Mouse (Mus musculus): Measurements from ENCODE around the gene Ifnk.

Gene Ifnk

DNA sequence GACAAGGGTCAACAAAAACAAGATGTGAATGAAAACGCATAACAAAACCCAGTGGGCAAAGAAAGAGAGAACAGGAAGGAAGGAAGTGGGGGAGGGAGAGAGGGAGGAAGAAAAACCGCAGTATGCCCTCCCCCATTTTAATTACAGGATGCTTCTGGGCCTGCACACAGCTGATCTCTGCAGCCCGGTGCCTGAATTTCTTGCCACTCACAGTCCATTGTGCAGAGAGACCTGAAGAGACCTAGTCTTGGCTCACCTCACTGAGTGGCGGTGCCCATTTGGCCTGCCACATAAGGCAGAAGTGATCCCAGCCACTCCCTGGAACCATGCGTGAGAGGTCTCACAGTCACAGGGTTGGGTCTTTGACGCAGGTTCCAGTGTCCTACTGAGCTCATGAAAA lies 13.8 kb upstream of the Ifnk start:
- DNase-seq (ENCODE audit: inconsistent ontology term) = no peak

DNA sequence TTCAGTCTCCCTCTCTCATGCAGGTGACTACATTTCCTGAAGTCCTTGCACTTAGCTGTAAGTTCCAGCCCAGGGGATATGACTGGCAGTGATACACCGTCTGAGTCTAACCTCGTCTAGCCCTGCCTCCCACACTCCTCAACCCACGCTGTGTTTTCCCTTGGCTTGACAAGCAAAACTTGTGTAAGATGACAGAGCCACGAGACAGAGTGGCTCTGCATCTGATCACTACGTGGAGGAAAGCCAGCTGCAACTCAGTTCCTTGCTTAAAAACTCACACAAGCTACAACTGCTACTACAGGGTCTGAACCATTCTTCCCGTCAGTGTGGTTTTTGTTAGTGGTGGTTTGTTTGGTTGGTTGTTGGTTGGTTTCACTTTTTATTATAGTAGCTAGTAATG lies 11.5 kb upstream of the Ifnk start:
- DNase-seq (ENCODE audit: inconsistent ontology term) = no peak

GRCm38 (mm10) chr4:35143472-35144102 lies 8.3 kb upstream of the Ifnk start:
- DNase-seq (ENCODE audit: inconsistent ontology term) = no peak

DNA sequence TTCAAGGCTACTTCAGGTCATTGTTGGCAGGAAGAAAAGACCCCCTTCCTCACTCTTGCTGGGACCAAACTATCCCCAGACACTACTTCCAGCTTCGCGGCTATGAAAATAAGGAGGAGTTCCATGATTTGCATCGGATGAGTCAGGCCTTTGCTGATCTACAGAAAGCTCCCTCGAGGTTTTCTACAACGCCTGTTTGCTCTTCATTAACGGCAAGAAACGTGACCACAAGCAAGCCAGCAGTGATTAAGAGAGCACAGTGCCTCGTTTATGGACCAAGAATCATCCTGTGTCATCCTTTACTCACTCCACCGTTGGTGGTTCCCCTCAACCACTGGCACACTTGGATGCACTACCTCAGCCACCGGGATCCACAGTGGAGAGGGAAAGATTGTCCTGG lies 6.1 kb upstream of the Ifnk start:
- DNase-seq (ENCODE audit: inconsistent ontology term) = no peak

GRCm38 (mm10) chr4:35146597-35146996 lies 5.3 kb upstream of the Ifnk start:
- DNase-seq (ENCODE audit: inconsistent ontology term) = no peak

DNA sequence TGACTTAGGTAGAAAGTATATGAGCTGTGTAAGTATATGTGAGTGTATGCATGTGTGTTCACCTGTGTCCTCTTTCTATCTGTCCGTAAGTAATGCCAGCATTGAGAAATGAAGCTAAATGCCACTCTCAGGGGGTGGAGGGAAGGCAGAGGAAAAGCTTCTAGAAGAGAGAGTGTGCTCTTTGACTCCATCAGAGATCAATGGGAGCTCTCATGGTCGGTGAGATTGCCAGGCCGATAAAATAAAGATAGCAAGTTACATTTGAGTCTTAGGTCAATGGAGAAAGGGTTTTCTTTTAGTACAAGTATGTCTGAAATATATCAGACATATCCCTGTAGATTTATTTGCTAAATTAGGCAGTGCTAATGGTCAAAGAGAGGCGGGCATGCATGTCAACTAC lies 3.5 kb upstream of the Ifnk start:
- DNase-seq (ENCODE audit: inconsistent ontology term) = no peak

DNA sequence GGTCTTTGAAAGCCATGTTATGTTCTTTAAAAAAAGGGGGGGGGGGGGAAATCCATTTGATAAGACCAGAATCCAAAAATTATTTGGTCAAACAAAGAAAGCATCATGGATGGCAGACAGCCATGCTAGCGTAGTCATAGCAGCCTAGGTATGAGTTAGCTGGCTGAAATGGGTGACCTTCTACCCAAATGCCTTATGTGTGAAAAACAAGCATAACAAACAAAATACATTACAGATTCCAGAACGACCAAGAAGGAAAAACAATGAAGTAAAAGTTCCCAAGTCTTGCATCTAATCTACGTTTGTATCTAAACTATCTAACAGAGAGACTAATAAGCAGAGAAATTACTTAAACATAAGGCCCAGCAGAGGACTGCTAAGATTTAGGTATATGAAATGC lies 1.1 kb upstream of the Ifnk start:
- DNase-seq (ENCODE audit: inconsistent ontology term) = no peak

GRCm38 (mm10) chr4:35154051-35154450 lies 2.2 kb downstream of the Ifnk start:
- no peak for DNase-seq (ENCODE audit: inconsistent ontology term)

- peak; percentile 35 for DNase-seq (ENCODE audit: inconsistent ontology term)
These were observed 3.5 kb downstream of the Ifnk start for GRCm38 (mm10) chr4:35155132-35155922.

DNA sequence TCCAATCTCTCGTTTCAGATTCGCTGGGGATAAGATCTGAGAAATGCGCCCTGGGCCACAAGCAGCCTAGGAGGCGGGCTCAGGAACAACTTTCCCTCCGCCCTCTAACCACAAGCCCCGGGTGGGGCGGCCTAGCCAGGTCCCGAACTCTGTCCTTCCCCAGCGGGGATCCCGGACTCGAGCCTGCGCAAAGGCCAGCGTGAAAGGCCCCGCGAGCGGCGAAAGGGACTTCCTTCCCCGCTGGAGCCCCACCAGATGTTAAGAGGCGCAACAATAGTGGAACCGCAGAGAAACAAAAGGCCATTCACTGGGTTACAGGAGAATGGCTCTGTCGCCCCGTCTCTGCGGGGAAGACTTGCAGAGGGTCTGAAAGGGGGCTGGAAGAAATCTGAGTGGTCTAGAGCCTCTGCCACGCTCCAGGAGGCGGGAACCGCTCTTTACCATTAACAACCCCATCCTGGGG lies 4.3 kb downstream of the Ifnk start:
- peak; percentile 86 for DNase-seq (ENCODE audit: inconsistent ontology term)

DNA sequence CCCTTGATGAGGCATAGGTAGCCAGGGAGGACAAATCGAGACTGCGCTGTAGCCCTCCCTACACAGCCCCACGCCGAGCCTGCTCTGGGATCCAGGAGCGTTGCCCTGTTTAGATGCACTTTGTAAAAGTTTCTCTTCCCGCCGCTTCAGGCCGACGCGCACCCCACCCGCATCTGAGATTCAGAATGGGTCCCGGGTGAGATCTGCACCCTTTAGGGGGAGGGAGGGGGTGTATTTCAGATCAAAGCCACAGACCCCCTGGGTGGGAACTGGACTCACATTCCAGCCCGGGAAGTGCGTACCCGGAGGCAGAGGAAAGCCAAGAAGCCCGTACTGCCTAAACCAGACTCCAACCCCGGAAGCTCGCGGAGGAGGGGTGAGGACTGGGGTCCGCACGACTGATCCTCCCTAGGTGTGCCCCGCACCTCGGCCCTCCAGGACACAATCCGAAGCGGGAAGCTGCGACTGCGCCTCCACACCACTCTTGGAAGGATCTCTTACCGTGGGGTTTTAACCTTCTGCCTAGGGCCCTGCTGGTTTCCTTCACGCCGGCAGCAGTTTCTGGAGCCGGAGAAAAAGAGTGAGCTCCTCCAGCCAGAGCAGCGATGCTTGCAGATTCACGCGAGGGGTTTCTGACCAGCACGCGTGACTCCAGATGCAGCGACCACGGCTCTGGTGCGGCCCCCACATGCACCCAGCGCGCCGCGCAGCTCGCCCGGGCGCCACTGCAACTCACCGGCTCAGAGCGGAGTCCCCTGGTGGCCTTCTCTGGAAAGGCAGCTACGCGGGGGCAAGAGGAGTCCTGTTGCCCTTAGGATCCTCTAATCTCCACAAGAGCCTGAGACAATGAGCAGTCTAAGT lies 5.1 kb downstream of the Ifnk start, which contains the start of gene Mob3b:
Gene Mob3b (minus strand): TSS at position 734 of the 861 bp plus-strand sequence.
- peak; percentile 86 for DNase-seq (ENCODE audit: inconsistent ontology term)

- DNase-seq (ENCODE audit: inconsistent ontology term) = no peak
These were observed 6.0 kb downstream of the Ifnk start for GRCm38 (mm10) chr4:35157815-35158214.

DNA sequence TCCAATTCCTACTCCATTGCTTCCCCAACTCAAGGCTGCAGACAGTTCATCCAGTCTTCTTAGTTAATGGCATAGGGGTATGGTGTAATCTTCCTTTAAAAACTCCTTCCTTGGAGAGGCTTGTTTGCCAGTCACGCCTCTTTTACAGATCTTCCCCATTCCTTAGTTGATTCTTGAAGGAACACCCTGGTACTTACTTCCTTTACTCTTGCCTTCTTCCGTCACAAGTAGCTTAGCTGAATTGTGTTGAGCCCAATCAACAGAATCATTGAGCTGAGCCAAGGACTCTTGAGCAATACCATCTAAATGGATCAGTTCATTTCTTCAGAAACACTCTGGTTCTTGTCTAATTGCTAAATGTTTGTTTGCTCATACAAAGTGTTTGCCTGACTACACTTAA lies 13.4 kb downstream of the Ifnk start:
- DNase-seq (ENCODE audit: inconsistent ontology term) = no peak

DNA sequence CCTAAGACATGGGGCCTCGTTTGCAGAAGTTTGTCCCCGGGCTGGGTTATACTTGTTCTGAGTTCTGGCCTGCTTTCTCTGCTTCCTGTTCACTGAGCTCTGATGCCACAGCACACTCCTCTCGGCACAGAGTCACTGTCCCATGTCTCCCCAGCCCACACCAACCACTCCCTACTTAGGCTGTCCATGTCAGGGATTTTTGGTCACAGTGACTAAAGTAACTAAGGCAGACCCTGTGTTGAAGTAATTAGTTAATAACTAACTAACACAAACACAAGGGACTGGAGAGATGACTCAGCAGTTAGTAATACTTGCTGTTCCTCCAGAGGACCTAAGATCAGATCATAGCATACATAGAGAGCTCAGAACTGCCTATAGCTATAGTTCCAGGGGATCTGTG lies 14.1 kb downstream of the Ifnk start:
- no peak for DNase-seq (ENCODE audit: inconsistent ontology term)

GRCm38 (mm10) chr4:35167855-35168254 lies 16.0 kb downstream of the Ifnk start:
- no peak for DNase-seq (ENCODE audit: inconsistent ontology term)

GRCm38 (mm10) chr4:35169571-35170125 lies 17.8 kb downstream of the Ifnk start:
- DNase-seq (ENCODE audit: inconsistent ontology term) = peak; percentile 48

- DNase-seq (ENCODE audit: inconsistent ontology term) = no peak
These were observed 20.6 kb downstream of the Ifnk start for GRCm38 (mm10) chr4:35172471-35172870.

GRCm38 (mm10) chr4:35173551-35173950 lies 21.7 kb downstream of the Ifnk start:
- no peak for DNase-seq (ENCODE audit: inconsistent ontology term)

DNA sequence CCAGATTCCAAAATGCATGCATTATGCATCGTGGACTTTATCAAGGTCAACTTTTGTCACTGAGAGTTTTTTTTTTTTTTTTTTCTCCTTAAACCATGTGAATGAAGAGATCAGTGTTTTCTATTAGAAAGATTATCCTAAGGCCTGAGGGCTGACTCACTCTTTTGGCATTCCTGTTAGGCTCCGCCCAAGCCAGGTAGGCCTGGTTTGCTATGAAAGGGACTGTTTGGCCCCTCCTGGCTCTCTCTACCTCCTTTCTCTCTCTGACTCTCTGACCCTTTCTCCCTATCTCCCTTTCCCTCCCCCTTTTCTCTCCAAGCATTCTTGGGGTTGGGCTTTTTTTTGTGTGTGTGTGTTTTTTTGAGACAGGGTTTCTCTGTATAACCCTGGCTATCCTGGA lies 23.7 kb downstream of the Ifnk start:
- DNase-seq (ENCODE audit: inconsistent ontology term) = no peak

DNA sequence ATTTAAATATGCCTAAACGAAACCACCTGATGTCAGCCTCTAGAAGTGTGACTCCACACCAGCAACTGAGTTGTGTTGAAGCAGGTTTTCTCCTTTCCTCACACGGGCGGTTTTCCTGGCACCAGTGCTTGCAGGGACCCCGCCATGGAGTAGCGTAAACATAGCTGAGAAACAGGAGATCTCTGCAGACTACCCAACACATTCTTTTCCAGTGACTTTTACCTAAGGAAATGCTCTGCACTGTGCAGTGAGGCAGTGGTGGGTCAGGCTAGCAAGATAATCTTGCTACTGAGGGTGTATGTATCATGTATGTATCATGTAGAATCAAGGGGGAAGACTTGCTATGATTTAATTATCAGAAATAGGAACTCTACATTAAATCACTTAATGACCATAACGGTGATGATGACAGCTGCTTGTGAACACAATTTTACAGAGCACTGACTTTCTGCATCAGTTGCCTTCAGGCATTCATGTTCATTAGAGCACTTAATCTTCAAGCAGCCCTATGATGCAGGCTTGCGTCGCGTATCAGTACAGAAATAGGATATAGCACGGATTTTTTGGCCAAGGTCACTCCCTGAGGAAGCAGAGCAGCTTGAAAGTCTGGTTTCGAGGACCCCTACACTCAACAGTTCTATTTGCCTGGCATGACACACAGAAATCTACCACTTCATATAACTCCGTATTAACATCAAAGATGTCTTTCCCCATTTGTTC lies 26.2 kb downstream of the Ifnk start:
- peak; percentile 80 for DNase-seq (ENCODE audit: inconsistent ontology term)

DNA sequence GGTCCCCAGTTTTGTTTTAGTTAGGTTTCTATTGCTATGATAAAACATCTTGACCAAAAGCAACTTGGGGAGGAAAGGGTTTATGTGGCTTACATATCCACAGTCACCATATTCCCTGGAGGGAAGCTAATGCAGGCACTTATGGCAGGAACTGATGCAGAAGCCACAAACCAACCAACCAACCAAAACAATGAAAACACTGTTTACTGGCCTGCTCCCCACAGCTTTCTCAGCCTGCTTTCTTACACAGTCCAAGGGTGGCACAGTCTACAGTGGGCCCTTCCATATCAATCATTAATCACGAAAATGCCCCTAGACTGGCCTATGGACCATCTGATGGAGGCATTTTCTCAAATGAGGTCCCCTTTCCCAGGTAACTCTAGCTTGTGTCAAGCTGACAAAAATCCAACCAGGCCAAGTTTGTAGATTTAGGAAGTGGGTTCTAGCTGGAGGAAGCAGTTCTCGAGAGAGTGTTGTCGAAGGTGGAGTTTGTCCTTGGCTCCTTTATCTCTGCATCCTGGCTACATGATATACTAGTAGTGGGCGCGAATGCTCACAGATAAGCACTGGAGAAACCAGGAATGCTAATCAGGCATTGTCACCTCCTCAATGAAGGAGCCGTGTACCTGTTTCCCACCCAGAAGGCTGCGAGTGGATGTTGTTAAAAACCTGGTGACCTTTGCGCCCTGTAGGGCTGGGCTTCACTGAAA lies 35.9 kb downstream of the Ifnk start:
- DNase-seq (ENCODE audit: inconsistent ontology term) = no peak

Data from Muller cell, postnatal 12 days (primary cell).